Mouse (Mus musculus) hindbrain, embryonic 15.5 days (tissue): ENCODE results near the gene Uevld. TPM values are rescaled to one million over a fixed set of nuclear protein-coding genes. Genes with fewer than 3 reads are reported as not detected.

Experiments used
- ATAC-seq: fragments of 200-750 bp; cut with Nextera tagmentation; 2 replicates; pipeline ENCODE4 v1.8.0; 2017; ENCODE audit warnings: low read depth, moderate number of reproducible peaks, moderate TSS enrichment; ENCODE audit not compliant: low FRiP score
- H3K27ac ChIP-seq: fragments of 300-500 bp; sonication (generic); replicated peaks from 2 replicates; pipeline ENCODE4 v1.5.1; 2015; ENCODE audit warnings: mild to moderate bottlenecking, inconsistent platforms
- H3K27me3 ChIP-seq: fragments of 300-500 bp; sonication (generic); 2 replicates; pipeline ENCODE4 v1.6.1; 2015; ENCODE audit warnings: control low read depth, inconsistent platforms
- H3K36me3 ChIP-seq: fragments of 300-500 bp; sonication (generic); 2 replicates; pipeline ENCODE4 v1.6.1; 2015; ENCODE audit warnings: control low read depth, inconsistent platforms
- H3K4me1 ChIP-seq: fragments of 300-500 bp; sonication (generic); replicated peaks from 2 replicates; pipeline ENCODE4 v1.6.1; 2015; ENCODE audit warnings: control low read depth, inconsistent platforms
- H3K4me2 ChIP-seq: fragments of 300-500 bp; sonication (generic); 2 replicates; pipeline ENCODE4 v1.6.1; 2015; ENCODE audit warnings: moderate library complexity, mild to moderate bottlenecking, inconsistent platforms
- H3K4me3 ChIP-seq: fragments of 300-500 bp; sonication (generic); 2 replicates; pipeline ENCODE4 v1.5.1; 2015; ENCODE audit warnings: mild to moderate bottlenecking, inconsistent platforms
- H3K9ac ChIP-seq: fragments of 300-500 bp; sonication (generic); 2 replicates; pipeline ENCODE4 v1.6.1; 2015; ENCODE audit warnings: inconsistent platforms
- H3K9me3 ChIP-seq: fragments of 300-500 bp; sonication (generic); 2 replicates; pipeline ENCODE4 v1.6.1; 2016; ENCODE audit warnings: control low read depth, inconsistent platforms
- WGBS: fragments of 180-500 bp; shearing (Covaris S2); methylation state at CpG from one replicate; pipeline ENCODE4 v1.1.7; 2015; 5-methylcytosine and 5-hydroxymethylcytosine counted together
- polyA plus RNA-seq: library from polyadenylated mRNA; unstranded; fragments of >200 nt; fragmentation: Nextera tagmentation; extraction: Ambion mirVana; gene quantifications from 2 replicates; pipeline ENCODE4 v1.2.1, GENCODE M21; 2015

Uevld gene
- polyA plus RNA-seq = 4.5 and 5.6 TPM in 2 replicates

DNA sequence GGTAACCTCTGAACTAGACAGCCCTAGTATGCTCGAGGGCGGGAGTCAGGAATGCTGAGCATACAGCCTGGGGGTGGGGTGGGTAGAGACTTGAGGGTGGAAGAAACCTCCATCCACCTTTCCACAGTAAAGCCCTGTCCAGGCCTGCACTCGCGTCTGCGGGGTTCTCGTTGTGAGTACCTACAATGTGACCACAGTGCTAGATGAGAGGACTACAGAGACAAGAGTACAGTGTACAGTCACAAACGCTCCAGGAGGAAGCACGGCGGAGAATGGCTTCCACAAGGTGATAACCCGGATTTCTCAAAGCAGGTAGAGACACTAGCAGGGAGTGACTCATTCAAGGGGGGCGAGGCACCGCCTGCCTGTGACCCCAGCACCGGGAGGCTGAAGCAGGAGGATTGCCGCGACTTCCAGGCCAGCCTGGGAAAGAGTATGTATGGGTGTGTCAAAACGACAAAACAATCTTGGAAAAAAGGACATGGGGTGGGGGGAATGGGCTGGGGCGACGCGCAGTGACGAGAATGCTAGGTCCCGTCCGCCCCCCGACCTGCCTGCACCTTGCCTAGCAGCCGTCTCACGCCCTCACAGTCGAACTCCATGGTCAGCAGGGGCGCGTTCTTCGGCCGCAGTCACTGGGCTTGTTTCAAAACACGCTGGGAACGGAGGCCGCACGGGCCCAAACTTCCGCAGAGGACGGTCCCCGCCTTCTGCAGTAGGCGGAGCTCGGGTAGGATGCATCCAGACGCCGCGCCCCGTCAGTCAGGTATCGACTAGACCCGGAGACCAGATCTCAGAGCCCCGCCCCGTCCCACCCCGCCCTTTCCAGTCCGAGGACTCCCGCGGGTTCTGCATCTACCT, at the start of gene Uevld:
Uevld (minus strand) TSS at position 697 of the 861 bp plus-strand sequence.
- ATAC-seq = peak; percentile 90
- no peaks in the 10 kb centered on the region for H3K9me3 ChIP-seq
- H3K27me3 ChIP-seq = no peaks in the 10 kb centered on the region
- peaks cover 13% of the 10 kb centered on the region for H3K36me3 ChIP-seq
- H3K9ac ChIP-seq = peak within 1 kb of the TSS; percentile 66
- peak within 1 kb of the TSS; percentile 66 for H3K4me2 ChIP-seq
- H3K27ac ChIP-seq = peak within 1 kb of the TSS; percentile 38; the same call in 1 of the 2 replicates
- H3K4me1 ChIP-seq = peaks cover 15% of the 10 kb centered on the region
- WGBS = under 1% methylated on average over 50 of the region's 51 CpGs
- H3K4me3 ChIP-seq = peak within 1 kb of the TSS; percentile 86

DNA sequence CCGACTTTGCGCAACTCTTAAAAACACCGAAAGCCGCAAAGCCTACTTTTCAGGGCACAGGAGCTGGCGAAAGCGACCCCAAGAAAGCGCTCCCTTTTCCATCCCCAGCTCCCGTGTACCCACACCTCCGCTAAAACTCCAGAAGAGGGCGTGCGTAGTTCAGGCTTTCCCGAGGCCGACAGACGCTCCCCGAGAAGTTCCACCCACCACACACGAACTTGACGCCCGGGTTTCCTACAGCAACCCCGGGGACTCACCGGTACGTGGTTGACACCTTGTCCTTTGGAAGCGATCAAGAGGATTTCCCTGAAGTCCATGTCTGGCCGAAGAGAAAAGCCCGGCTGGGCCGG, 49.5 kb upstream of the Uevld start:
- Histone ChIP-seq H3K27me3 (no peaks in the 10 kb centered on the region), H3K36me3 (no peaks in the 10 kb centered on the region), H3K4me2 (peak overlapping the region; percentile 95), H3K9me3 (no peaks in the 10 kb centered on the region), H3K9ac (peak overlapping the region; percentile 77), H3K27ac (peak overlapping the region; percentile 92), H3K4me3 (peak overlapping the region; percentile 94), H3K4me1 (peaks cover 57% of the 10 kb centered on the region)
- WGBS = under 1% methylated on average over 25 of the region's 25 CpGs
- peak; percentile 66 for ATAC-seq

DNA sequence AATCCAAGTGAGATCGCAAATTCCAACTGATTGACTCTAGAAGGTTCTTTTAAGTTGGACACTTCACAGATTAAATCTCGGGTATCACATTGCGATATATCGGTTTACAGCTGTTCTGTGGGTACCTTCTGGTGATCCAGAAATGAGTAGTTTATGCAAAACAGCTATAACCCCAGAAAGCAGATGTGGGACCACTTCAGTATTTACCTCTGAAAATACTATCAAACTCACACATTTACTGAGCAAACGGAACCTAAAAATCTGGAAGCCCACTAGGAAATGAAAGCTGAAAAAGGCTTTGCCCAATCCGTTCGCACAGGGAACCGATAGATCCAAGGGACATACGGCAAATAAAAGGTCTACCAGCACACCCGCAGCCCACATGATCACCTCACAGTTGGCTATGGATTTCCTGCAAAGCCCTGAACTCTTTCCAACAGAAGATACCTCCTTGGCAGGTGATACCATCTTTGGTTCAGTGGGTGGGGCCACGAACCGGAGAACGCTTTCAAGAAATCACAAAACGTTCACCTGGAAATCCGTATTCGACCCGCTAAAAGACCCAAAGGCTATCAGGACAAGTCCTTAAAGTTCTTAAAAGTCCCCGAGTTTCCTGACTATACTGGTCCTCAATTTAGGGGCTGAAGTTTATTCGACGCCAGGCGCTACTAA, 48.9 kb upstream of the Uevld start:
- 25% methylated on average over 21 of the region's 21 CpGs for whole genome bisulfite sequencing
- Histone ChIP-seq H3K27me3 (no peaks in the 10 kb centered on the region), H3K36me3 (no peaks in the 10 kb centered on the region), H3K9me3 (no peaks in the 10 kb centered on the region), H3K4me1 (peaks cover 62% of the 10 kb centered on the region), H3K4me3 (peak overlapping the region; percentile 94), H3K9ac (peak overlapping the region; percentile 77), H3K4me2 (peak overlapping the region; percentile 95), H3K27ac (peak overlapping the region; percentile 92)
- no peak; the same call in 1 of the 2 replicates for ATAC-seq

DNA sequence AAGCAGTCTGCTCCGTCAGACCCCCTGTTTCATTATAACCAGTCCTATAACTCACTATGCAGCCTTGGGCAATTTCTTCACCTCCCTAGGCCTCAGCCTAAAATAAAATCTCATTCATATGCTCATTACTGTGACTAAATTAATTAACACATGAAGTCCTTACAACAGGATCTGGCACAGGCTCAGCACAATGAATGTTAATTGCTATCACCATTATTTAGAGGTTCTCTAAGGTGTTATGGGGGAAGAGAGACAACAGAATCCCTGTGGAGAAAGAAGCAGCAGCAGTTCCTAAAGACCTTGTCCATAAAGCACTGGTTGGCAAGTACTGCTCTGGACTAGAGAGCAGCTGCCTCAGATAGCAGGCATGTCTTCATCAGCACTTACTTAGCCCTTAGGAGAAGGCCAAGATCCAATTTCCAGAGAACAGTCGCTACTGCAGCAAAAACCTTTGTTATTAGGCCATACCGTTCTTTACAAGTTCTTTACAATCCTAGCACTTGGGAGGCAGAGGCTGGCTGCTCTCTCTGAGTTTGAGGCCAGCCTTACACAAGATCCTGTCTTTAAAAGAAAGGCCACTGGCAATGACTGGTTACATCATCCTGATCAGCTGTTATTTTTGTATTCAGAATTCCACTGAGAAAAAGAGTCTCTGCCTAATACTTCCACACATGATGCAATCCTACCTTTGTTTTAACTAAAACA, 45.2 kb upstream of the Uevld start:
- H3K4me1 ChIP-seq = peaks cover 67% of the 10 kb centered on the region
- H3K9me3 ChIP-seq = no peaks in the 10 kb centered on the region
- H3K4me2 ChIP-seq = no peak overlapping the region
- no peaks in the 10 kb centered on the region for H3K27me3 ChIP-seq
- ATAC-seq = no peak
- no peak overlapping the region for H3K27ac ChIP-seq
- H3K9ac ChIP-seq = no peak overlapping the region
- 19% methylated on average over 3 of the region's 3 CpGs for WGBS
- no peak overlapping the region for H3K4me3 ChIP-seq
- peaks cover 7% of the 10 kb centered on the region for H3K36me3 ChIP-seq

DNA sequence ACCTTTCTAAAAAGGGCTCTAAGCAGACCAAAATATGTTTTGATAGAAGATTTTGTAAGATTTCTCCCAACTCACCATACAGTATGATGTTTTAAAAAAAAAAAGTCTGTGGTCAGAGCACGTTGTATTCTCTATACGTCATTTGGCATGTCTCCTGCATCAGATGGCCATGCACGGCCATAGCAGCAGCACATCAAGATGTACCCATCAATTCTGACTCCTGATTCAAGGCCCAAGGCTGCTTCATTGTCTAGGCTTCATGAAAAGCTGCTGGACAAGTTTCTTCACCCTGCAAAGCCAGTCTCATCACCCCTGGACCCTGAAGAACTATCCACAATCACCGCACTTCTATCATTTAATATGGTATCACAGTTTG, 43.6 kb upstream of the Uevld start:
- Histone ChIP-seq H3K4me1 (peaks cover 59% of the 10 kb centered on the region), H3K4me3 (no peak overlapping the region), H3K27ac (no peak overlapping the region), H3K36me3 (peaks cover 22% of the 10 kb centered on the region), H3K4me2 (no peak overlapping the region), H3K9ac (no peak overlapping the region), H3K9me3 (no peaks in the 10 kb centered on the region), H3K27me3 (no peaks in the 10 kb centered on the region)
- 59% methylated on average over 4 of the region's 4 CpGs for WGBS
- no peak for ATAC-seq

DNA sequence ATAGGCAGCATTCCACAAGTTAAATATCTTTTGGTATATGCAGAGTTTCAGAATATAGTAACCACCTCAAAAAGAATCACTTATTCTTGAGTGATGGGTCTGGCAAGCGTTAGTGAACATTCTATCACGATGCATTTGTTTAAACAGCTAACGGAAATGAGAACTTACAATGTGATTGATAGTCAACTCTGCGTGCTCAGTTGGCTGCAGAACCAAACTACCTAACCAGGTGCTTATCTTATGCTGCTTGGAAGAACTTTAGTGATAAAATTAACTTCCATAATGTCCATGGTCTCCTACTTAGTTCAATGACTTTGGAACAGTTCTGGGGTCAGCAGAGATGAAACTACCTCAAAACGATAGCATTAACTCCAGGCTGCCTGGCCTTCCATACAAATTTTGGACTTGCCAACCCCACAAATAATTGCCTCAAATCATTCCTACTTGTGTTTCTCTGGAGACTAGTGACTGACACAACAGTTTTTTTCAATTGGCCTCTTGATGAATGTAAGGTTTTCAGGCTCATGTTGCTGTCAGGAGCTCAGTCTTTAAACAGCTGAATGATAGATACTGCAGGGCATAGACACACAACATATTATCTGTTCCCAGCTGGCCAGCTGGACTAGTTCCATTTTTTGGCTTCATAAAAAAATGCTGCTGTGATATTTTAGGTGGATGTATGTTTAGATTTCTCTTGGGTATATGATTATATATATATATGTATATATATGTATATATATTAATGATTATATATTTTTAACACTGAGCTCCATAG, 43.0 kb upstream of the Uevld start:
- WGBS = 78% methylated on average over 5 of the region's 5 CpGs
- peaks cover 54% of the 10 kb centered on the region for H3K4me1 ChIP-seq
- no peak for ATAC-seq

DNA sequence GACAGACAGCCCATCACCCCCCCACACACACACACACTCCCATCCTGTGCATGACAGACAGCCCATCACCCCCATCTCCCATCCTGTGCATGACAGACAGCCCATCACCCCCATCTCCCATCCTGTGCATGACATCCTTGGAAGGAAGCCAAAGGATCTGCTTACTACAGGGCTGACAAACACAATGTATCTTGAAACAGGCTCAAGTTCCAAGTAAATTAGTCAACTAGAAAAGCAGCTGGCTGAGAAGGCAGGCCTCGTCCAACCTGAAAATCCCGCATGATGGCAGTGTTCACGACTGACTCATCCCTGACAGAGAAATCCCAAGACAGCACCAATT, 42.3 kb upstream of the Uevld start:
- H3K4me1 ChIP-seq = peaks cover 48% of the 10 kb centered on the region
- H3K9ac ChIP-seq = no peak overlapping the region
- H3K4me3 ChIP-seq = no peak overlapping the region
- no peak for ATAC-seq
- no peak overlapping the region for H3K27ac ChIP-seq
- WGBS = 36% methylated on average over 3 of the region's 3 CpGs
- no peaks in the 10 kb centered on the region for H3K27me3 ChIP-seq
- no peaks in the 10 kb centered on the region for H3K9me3 ChIP-seq
- no peak overlapping the region for H3K4me2 ChIP-seq
- H3K36me3 ChIP-seq = peaks cover 31% of the 10 kb centered on the region

More for the DNA sequence above, 43.0 kb upstream of the Uevld start:
- no peaks in the 10 kb centered on the region for H3K9me3 ChIP-seq
- H3K4me3 ChIP-seq = no peak overlapping the region
- no peak overlapping the region for H3K4me2 ChIP-seq
- H3K27me3 ChIP-seq = no peaks in the 10 kb centered on the region
- peaks cover 27% of the 10 kb centered on the region for H3K36me3 ChIP-seq
- H3K9ac ChIP-seq = no peak overlapping the region
- no peak overlapping the region for H3K27ac ChIP-seq

DNA sequence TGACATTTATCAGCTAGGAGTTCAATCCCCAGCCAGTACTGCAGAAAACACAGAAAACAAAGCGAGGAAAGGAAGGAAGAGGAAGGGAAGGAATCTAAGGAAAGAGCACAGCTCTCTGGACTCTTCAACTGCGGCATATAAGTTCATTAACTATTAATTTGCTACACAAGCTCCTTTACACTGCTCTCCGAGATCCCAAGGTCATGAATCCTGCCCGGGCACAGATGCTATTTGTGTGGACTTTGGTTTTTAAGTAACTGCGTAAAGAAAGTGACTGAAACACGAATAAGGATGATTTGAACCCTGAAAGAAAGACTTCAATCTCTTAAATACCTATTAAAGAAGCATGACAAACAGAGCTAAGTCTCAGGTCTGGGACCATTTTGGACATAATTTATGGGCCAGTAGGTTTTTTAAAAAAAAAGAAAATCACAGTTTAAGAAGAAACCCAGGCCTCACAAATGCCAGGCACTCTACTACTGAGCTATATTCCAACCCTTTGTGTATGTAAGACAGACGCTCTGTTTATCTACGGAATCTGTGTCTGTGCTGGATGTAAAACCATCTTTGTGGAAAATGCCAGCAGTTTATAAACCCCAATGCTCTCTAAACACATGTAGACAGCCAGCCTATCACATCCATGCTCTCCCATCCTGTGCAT, 41.8 kb upstream of the Uevld start:
- WGBS = 82% methylated on average over 8 of the region's 8 CpGs
- Histone ChIP-seq H3K9ac (no peak overlapping the region), H3K4me2 (no peak overlapping the region), H3K4me1 (peaks cover 45% of the 10 kb centered on the region), H3K27ac (no peak overlapping the region), H3K9me3 (no peaks in the 10 kb centered on the region), H3K4me3 (no peak overlapping the region), H3K36me3 (peaks cover 36% of the 10 kb centered on the region), H3K27me3 (no peaks in the 10 kb centered on the region)
- ATAC-seq = no peak

DNA sequence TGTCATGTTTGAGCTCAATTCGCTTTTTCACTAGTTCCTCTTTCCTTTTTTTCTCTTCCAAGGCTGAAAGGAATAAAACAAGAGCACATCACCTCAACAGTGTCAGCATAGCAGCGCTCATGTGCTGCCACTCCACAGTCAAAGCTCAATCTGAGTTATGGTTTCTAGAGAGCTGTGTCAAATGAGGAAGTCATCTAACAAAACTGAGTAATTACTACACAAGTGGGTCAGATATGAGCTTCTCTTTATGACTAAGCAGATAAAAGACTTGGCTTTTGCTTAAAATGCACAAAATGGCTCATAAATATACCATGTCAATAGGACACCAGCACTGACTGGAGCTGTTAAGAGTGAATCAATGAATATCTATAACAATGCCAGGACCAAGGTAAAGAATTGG, 40.6 kb upstream of the Uevld start:
- Histone ChIP-seq H3K27ac (no peak overlapping the region), H3K9me3 (no peaks in the 10 kb centered on the region), H3K4me1 (peaks cover 36% of the 10 kb centered on the region), H3K4me2 (no peak overlapping the region), H3K4me3 (no peak overlapping the region), H3K36me3 (peaks cover 48% of the 10 kb centered on the region), H3K27me3 (no peaks in the 10 kb centered on the region), H3K9ac (no peak overlapping the region)
- ATAC-seq = no peak
- WGBS = 94% methylated on average over 2 of the region's 2 CpGs

DNA sequence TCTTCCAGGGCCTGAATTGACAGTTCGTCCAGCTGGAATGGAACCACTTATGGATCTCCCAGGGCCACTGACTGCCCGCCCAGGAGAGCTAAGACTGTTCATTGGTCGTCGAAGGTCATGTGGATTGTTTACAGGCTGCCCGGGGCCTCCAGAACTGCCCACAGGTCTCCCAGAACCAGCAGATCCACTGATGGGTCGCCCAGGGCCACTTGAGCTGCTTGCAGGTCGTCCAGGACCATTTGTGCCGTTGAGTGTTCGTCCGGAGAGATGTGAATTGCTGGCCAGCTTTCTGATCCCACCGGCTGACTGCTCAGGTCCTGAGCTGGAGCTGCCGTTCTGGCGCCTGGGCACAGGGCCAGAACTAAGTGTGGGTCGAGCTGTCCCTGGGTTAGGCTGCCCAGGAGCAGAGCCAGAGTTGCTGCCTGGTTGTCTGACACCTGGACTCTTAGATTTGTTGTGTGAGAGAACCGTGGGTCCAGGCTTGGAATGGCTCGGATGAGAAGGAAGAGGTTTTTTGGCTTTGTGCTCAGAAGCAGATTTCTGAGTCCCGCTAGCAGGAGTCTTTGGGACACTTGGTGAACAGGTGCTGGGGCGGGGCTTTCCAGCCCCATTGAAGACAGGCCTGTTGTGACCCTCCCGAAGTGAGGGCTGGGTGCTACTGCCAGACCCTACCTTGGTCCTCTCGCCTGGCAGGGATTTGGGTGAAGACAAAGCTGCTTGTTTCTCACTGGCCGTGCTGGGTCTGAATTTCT, 39.5 kb upstream of the Uevld start:
- Histone ChIP-seq H3K36me3 (peaks cover 54% of the 10 kb centered on the region), H3K27me3 (no peaks in the 10 kb centered on the region), H3K4me2 (no peak overlapping the region), H3K9me3 (no peaks in the 10 kb centered on the region), H3K4me3 (no peak overlapping the region), H3K9ac (no peak overlapping the region), H3K27ac (no peak overlapping the region), H3K4me1 (peaks cover 27% of the 10 kb centered on the region)
- peak; percentile 45; the same call in 1 of the 2 replicates for ATAC-seq
- WGBS = 83% methylated on average over 21 of the region's 21 CpGs

DNA sequence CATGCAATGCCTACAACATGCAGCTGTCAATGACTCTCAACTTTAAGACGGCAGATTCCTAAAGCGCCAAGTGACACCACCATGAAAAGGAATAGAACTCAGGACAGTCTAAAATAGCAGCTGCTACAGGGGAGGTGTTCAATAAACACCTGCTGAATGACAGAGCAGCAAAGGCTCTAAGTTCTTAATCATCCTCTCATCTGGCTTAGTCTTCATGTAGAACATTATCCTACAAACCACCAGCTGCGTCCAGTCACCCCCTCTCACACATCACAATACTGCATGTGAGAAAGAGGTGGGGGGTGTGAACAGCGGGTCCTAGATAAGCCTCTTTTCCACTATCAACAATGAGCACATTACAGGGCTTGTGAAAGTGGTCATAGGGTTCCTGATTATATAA, 38.7 kb upstream of the Uevld start:
- no peak overlapping the region for H3K4me2 ChIP-seq
- WGBS = 90% methylated on average over 4 of the region's 4 CpGs
- H3K36me3 ChIP-seq = peaks cover 59% of the 10 kb centered on the region
- H3K4me3 ChIP-seq = no peak overlapping the region
- peaks cover 19% of the 10 kb centered on the region for H3K4me1 ChIP-seq
- H3K27ac ChIP-seq = no peak overlapping the region
- no peaks in the 10 kb centered on the region for H3K9me3 ChIP-seq
- no peak overlapping the region for H3K9ac ChIP-seq
- ATAC-seq = no peak
- H3K27me3 ChIP-seq = no peaks in the 10 kb centered on the region
